Mouse (Mus musculus) gastrocnemius, adult 2 months (tissue): ENCODE measurements around the gene Gm20388. TPM values are rescaled to one million over a fixed set of nuclear protein-coding genes. Genes with fewer than 3 reads are reported as not detected.

Experiments
- DNase-seq: peaks from one replicate; pipeline ENCODE4 v3.0.0; 2022
- H3K27ac ChIP-seq: fragments of 200-600 bp; 2 replicates; pipeline ENCODE4 v1.8.1; 2022; ENCODE audit warnings: mild to moderate bottlenecking
- H3K4me3 ChIP-seq: fragments of 200-600 bp; 2 replicates; pipeline ENCODE4 v1.8.1; 2022; ENCODE audit warnings: mild to moderate bottlenecking, moderate library complexity
- CTCF ChIP-seq: fragments of 200-600 bp; IDR thresholded peaks from 2 replicates; pipeline ENCODE4 v1.8.1; 2022; ENCODE audit warnings: antibody characterized with exemption, mild to moderate bottlenecking, moderate library complexity
- intact Hi-C: fragments of 180-260 bp; cut with DNase I; formaldehyde crosslinking; loops from one replicate; pipeline ENCODE4 v1.15.1; 2025
- total RNA-seq, 2 experiments: library from RNA; stranded (reverse); gene quantifications; 2 replicates each; pipeline ENCODE4 v1.2.3; 2021

Gene Gm20388
- total RNA-seq, 2 experiments from 2014 or later, result 6.1 to 15.0 TPM

DNA sequence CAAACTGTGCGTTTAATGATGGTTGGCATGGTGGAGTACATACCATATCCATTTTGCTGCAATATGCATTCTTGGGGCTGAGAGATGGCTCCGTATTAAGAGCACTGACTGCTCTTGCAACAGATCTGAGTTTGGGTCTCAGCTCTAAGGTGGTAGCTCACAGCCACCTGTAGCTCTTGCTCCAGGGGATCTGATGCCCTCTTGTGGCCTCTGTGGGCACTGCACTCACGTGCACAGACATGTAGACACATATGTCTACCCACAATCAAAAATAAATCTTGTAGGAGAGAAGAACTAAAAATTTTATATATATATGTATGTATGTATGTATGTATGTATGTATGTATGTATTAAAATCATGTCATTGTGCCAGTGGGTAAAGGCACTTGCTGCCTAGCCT, 1307.8 kb downstream of the Gm20388 start:
- Histone ChIP-seq H3K4me3 (no peak overlapping the region), H3K27ac (no peak overlapping the region)
- peak; percentile 52 for TF ChIP-seq CTCF
- DNase-seq, result no peak
- intact Hi-C loops, result loop anchor here (5.0 kb wide), 1 partner anchor 101 kb away; the partner anchor contains the start of gene Foxc2

DNA sequence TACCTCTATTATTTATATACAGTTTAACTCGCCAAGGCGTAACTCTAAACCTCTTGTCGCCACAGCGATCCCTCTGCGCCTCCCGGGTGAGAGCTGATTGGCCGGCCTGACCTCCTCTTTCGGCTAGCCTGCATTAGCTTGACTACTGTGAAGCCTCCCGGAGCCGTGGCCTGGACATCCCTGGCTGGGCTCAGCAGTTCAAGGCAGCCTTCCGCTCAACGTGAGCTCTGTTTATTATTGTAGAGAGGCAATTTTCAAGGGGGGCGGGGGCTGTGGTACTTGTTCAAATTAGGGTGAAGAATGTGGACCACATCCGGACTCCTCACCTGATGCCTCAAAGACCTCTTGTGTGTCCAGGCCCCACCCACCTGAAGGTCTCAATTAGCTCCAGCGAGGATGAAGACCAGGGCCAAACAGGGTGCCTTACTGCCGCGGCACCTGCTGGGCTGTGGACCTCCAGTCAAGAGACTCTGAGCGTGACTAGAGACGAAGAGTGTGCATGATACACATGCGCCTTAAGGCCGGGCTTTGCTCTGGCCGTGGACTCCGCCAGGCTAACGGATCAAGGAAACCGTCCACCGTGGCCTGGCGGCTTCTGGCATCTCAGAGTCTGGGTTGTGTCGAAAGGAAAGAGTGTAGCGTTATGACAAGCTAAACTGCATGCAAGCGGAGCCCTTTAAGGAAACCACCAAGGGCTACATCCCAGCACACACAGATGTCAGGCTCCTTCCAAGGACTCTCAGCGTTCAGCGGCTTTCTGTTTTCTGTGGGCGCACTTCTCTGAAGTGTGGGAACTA, 1309.7 kb downstream of the Gm20388 start:
- Histone ChIP-seq H3K27ac (no peak overlapping the region), H3K4me3 (no peak overlapping the region)
- peak; percentile 40 for DNase-seq
- intact Hi-C loops, result no loop called here
- no peak for TF ChIP-seq CTCF

DNA sequence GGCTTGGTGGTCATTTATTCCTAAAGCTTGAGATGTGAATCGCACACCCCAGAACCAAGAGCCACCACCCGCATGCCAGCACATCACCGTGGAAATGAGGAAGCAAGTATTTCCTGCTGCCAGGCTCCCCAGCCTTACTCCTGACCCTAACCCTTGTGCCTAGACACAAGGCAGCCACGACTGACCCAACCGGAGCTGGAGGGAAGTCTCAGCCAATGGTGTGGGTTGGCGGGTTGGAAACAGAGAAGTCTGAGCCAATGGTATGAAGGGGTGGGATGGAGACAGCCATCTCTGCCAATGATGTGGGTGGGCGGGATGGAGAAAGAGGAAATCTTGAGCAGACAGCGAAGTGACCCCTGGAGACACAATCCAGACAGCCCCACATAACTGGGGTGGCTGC, 1314.1 kb downstream of the Gm20388 start:
- Histone ChIP-seq H3K4me3 (no peak overlapping the region), H3K27ac (no peak overlapping the region)
- intact Hi-C loops, result no loop called here
- DNase-seq, result no peak
- no peak for TF ChIP-seq CTCF

DNA sequence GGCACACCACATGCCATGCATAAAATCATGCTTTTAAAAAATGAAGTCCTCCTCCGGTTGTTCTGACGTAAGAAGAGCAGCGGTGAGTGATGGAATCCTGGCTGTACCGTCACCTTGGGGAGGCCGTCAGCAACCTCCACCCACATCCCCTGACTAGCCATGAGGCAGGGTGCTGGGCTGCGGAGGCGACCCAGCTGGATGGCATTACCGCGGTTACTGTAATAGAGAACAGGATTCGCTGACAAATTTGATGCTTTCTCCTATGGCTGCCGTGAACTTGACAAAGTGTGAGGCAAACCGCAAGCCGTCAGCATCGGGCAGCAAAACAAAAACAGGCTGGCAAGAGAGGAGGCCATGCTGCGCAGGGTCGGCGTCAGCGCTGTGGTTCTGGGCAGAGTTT, 1317.1 kb downstream of the Gm20388 start:
- H3K27ac ChIP-seq, result no peak overlapping the region
- no peak for DNase-seq
- intact Hi-C loops, result no loop called here
- H3K4me3 ChIP-seq, result no peak overlapping the region
- no peak for TF ChIP-seq CTCF

DNA sequence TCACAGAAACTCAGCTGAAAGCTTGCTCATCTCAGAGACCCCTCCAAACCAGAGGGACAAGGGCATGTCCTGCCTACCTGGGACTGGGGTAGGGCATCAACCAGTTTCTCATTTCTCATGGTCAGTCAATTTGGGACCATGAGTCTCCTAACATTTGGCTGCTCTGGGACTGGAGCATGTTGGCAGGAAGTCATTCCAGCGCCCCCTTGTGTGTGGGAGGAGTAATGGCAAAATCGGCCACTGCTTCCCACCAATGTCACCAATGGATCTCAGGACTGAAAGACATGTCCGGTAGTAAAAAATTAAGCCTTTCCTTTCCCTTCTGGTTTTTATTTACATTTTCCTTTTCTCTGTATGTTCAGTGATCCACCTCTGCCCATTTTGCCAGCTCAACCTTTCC, 1318.3 kb downstream of the Gm20388 start:
- Histone ChIP-seq H3K4me3 (no peak overlapping the region), H3K27ac (no peak overlapping the region)
- intact Hi-C loops, result no loop called here
- no peak for DNase-seq
- peak; percentile 55 for TF ChIP-seq CTCF

DNA sequence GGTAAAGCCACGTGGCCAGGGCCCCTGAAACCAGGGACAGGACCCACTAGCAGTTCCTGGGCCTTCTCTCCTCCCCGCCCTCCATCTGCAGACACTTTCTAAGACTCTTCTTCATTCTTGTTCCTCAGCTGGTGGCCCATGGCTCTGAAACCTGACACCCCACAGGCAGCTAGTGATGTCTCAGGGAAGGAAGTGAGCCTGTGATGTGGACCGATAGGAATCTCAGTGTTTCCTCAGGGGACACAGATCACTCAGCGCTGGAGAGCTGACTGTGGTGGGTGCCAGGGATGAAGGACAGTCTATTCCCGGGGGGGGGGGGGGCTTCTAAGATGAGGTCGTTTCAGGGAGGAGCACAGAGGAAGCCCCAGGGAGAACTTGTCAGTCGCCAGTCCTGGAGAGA, 1318.9 kb downstream of the Gm20388 start:
- Histone ChIP-seq H3K27ac (no peak overlapping the region), H3K4me3 (no peak overlapping the region)
- no peak for TF ChIP-seq CTCF
- no peak for DNase-seq
- intact Hi-C loops, result no loop called here

DNA sequence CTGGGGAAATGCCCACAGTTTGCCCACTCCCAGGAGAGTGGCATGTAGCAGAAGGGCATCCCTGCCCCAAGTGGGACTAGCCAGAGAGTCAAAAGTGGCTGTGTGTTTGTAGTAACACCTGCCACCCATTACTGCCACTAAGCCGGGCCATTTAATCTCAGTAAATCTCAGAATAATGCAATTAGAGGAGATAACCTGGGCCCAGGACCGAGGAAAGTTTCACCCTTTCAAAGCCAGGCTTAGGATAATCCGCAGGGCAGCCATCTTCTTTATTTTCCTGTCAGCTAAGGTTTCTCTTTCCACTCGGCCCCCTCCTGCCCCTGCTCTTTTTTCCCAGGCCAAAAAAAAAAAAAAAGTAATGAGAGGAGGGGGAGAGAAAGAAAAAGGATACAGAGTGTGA, 1322.6 kb downstream of the Gm20388 start:
- no peak for TF ChIP-seq CTCF
- intact Hi-C loops, result no loop called here
- Histone ChIP-seq H3K4me3 (no peak overlapping the region), H3K27ac (no peak overlapping the region)
- no peak for DNase-seq

DNA sequence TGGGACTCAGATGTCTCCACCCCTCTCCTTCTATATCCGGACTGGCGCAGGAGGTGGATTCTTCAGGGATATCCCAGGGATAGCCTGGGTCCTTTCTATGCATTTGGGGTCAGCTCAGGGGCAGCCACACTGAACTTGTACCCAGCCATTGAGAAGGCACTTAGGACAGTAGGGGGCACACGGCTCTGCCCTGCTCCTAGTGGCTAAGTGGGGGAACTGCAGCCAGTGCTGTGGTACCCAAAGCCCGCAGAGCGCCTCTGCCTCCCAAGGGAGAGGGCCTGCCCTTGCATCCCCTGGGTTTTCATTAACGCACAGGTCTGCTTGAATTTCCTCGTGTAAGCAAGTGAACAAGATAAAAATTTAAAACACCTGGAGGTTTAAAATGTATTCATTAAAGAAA, 1324.3 kb downstream of the Gm20388 start:
- intact Hi-C loops, result no loop called here
- Histone ChIP-seq H3K4me3 (no peak overlapping the region), H3K27ac (no peak overlapping the region)
- no peak for DNase-seq
- TF ChIP-seq CTCF, result peak; percentile 61

DNA sequence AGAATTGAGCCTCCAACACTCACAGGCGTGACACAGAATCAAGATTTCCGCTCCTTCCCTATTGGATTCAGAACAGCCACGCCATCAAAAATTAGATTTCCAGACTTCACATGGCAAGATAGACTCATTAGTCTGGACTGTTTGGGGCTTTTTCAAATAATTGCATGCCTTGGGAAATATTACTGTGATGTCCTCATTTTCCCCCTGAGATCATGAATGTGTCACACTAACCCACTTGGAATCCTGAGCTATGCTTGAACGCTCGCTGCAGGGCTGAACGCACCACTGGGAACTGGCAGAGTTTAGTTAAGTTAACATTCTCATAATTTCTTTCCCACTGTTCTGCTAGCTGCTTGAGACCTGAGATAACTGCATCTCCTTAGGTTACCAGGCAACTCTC, 1329.0 kb downstream of the Gm20388 start:
- Histone ChIP-seq H3K4me3 (no peak overlapping the region), H3K27ac (no peak overlapping the region)
- intact Hi-C loops, result no loop called here
- TF ChIP-seq CTCF, result no peak
- DNase-seq, result no peak

DNA sequence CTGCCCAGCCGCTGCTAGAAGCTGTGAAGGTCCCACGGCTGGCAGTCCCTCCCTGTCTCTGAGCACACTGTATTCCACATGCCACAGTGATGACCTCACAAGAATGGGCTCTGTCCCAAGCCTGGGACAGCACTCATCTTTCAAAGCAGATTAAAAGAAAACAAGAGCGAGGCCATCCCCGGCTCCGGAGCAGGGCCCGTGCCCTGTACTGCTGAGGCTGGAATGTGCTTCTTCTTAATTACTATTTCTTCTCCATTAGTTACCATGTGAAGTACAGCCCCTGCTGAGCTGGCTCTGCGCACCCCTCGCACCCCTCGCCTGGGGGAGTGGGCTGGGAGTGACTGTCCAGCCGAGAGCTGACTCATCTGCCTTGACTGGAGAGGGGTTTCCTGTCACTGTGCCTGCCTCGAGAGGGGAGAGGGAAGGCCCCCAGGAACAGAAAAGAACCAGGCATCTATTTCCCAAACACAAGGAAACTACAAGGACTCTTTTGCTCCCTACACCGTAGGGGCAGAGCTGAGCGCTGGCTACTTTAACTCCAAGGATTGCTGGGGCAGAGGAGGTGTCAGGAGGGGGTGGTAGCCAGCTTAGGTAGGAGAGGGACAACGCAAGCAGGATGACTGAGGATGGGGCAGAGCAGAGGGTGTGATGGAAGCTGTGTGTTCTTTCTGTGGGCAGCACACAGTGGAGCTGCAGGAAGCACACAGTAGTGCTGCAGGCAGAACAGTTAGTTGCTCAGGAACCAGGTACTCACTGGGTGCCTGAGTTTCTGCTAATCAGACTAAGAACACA, 1331.3 kb downstream of the Gm20388 start:
- Histone ChIP-seq H3K27ac (no peak overlapping the region), H3K4me3 (no peak overlapping the region)
- no peak for TF ChIP-seq CTCF
- intact Hi-C loops, result no loop called here
- DNase-seq, result peak; percentile 50

DNA sequence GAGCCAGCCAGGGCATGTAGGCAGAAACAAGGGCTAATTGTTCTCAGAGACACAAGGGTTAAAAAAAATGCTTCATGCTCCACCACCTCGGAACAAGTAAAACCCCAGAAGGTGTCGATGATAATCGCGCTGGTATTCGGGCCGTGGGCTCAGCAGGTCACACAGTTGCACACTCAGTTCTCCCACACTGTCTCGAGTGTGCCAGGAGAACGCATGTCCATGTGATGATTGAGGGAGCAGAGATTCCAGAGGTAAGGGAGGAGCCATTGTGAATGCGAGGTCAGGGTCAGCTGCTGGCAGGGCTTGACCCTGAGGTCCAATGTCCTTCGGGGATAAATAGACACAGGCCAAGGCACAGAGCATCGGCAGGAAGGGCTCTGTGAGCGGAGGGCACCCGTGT, 1332.0 kb downstream of the Gm20388 start:
- no peak for TF ChIP-seq CTCF
- Histone ChIP-seq H3K27ac (no peak overlapping the region), H3K4me3 (no peak overlapping the region)
- DNase-seq, result no peak
- intact Hi-C loops, result no loop called here

DNA sequence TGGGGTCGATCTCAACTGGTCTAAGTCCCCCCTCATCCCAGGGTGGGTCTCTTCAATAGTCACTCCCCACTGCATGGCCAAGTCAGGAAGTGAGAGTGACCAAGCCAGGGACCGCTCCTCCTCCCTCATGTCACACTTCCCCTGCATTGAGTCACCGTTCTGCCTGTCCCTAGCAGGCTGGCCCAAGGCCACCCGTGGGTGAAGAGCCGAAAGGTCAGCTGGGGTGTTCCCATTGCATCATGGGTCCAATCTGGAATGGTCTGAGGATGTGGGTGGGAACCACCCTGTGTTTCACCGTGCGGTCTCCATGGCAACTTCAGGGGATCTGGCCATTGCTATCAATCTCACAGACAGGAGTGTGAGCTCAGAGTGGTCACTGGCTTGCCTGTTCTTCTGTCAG, 1338.2 kb downstream of the Gm20388 start:
- intact Hi-C loops, result no loop called here
- no peak overlapping the region for H3K4me3 ChIP-seq
- DNase-seq, result peak; percentile 43
- TF ChIP-seq CTCF, result no peak
- H3K27ac ChIP-seq, result no peak overlapping the region

DNA sequence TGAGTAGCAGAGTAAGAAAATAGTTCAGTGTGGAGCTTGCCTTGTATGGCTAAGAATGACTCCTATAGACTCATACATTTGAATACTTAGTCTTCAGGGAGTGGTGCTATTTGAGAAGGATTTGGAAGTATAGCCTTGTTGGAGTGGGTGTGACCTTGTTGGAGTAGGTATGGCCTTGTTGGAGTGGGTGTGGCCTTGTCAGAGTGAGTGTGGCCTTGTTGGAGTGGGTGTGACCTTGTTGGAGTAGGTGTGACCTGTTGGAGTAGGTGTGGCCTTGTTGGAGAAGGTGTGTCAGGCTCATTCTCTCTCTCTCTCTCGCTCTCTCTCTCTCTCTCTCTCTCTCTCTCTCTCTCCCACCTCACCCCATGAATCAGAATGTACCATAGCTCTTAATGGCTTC, 1338.8 kb downstream of the Gm20388 start:
- Histone ChIP-seq H3K4me3 (no peak overlapping the region), H3K27ac (no peak overlapping the region)
- intact Hi-C loops, result no loop called here
- no peak for TF ChIP-seq CTCF
- no peak for DNase-seq
